Mouse (Mus musculus) Muller cell, postnatal 12 days (primary cell): ENCODE data around the gene Ptpn21.

Source experiments
- DNase-seq: peaks from one replicate; pipeline ENCODE4 v3.0.0-alpha.2; 2015; ENCODE audit errors: inconsistent ontology term

The Ptpn21 gene

DNA sequence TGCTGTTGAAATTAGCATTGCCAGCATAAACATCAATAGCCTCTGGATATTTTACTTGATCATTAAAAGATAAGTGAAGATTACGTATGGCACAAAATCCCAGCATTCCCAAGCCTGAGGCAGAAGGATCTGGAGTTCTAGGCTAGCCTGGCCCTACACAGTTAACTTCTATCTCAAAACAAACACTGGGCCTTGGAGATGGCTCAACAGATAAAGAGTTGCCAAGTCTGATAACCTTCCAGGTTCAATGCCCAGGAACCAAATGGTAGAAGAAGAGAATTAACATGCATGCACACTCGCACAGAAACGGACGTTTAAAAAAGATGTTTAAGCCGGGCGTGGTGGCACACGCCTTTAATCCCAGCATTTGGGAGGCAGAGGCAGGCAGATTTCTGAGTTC, 13.0 kb downstream of the Ptpn21 start:
- DNase-seq = no peak

DNA sequence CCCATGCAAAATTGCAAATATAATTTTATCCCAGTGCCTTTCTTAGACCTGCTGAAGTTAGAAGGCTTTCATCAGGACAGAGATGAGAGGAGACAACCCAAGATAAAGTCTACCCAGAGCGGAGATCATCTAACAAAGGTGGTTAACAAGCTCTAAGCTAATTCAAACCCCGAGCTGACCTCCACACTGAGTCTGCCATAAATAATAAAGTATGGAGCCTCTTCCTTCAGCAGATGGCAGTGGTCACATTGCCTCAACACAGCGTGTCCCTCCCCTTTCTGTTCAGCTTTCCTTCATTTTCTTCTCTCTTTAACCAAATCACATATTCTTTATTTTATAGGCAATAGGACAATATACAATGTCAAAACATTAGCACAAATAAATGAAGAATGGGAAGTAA, 16.2 kb downstream of the Ptpn21 start:
- no peak for DNase-seq

DNA sequence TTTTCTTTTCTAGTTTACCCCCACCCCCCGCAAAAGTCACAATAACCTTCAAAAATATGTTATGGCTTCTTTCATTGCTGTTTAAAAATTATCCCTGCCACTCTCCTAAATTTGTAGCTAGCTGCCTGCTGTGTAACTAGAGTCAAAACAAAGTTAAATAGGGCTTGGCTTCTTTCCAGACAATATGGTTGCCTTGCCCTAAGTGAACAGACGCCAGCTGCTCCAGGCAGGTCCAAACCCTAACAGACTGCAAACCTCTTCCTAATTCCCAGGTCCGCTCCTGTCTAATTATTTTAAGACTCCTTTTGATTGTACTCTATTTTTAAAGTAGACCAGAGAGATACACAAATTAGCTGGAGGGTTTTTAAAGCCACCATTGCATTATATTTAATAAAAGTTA, 16.6 kb downstream of the Ptpn21 start:
- no peak for DNase-seq

DNA sequence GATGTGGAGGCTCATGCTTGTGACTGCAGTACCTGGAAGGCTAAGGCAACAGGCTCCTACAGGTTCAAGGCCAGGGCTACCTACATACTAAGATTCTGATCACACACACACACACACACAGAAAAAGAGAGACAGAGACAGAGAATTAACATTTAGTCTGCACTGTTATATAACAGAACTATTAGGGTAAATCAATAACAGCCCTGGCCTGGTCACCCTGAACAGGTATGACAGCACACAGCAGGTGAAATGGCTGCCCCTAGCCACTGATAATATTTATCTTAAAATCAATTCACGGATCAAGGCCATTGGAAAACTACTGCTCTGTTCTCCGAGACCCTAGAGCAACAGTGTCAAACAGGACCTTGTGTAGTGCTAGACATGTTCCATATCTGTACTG, 21.1 kb downstream of the Ptpn21 start:
- DNase-seq = no peak

DNA sequence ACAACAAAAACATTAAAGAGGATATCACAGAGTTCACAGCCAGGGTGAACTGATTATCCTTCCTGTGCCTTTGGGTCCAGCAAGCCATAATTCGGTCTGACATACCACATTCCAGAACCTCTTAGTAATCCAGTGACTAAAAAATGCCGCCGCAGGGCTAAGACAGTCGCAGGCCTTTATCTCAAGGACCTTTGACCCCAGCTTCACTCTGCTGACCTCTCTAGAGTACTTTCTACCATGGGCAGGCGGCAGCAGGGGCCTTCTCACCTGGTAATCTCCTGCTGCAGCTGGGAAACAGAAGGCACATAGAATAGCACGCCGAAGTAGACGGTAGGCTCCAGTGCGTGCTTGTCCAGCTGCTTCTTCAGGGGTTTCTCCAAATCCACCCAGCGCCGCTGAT, 22.4 kb downstream of the Ptpn21 start:
- DNase-seq = peak; percentile 80

DNA sequence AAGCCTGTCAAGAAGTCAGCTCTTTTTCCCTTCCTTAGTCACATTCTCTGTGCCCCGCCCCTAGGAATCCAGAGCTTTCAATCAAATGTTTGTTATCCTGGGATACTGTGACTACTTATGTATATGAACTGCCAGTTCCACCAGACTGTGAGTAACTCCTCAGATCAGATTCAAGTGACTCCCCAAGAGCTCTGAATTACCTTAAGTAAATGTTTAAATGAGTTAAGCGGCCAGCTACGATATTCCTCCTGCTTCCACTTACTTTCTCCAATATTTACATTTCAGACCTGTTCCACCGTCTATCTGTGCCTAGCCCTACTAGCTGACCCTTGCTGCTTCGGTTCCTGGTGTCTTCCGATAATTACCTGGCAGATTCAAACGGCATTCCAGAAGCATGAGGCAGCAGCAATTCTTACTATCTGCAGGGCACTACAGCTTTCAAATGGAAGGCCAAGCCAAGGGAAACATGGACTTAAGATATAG, 23.5 kb downstream of the Ptpn21 start:
- DNase-seq = peak; percentile 63

DNA sequence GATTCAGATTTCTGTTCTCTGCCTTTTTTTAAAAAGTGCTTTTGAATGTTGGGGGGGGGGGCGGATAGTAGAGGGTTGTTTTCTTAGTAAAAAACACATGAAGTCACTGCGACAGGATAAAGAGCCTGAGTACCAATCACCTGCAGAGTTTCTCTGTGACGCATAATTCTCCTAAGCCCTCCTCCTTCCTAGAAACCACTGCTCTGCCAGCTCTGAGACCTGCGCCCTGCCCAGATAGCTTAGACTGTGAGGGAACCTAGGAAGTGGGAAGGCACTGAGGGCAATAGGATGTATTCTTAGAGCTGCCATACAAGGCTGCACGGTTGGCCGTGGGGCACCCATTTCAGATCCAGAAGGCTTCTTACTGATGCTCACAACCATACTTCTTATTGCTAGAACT, 24.4 kb downstream of the Ptpn21 start:
- no peak for DNase-seq

DNA sequence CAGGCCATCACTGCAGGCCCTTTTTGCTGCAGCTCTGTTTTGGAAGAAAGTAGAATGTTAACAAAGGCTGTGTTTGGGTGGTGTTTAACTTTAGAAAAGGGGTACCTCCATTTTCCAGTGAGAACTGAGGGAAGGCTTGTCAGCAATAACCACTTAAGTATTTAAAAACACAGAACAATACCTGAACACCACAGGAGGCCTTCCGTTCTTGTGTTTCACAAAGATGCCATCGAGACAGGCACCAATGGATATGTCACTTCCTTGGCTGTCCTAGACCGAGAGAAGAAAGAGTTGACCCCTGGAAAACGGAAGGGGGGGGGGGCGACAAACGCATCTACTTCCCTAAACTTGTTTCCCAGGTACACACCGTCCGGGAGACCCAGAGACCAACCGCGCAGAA, 33.2 kb downstream of the Ptpn21 start:
- no peak for DNase-seq

DNA sequence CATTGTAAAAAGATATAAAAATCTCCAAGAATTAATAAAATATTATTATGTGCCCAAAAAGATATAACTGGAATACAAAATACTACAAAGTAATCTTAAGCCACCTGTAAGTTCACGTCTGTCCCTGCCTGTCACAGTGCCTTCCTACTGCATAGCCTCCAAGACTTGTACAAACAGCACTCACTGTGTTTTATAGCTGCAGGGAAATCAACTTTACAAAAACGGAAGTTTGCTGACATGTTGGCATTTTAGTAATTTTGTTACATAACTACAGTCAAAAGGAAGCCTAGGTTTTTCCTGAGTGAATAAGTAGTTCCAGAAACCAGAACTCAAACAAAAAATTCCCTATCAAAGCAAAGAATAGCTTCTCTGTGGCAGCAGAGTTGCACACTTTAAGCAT, 33.7 kb downstream of the Ptpn21 start:
- DNase-seq = no peak

DNA sequence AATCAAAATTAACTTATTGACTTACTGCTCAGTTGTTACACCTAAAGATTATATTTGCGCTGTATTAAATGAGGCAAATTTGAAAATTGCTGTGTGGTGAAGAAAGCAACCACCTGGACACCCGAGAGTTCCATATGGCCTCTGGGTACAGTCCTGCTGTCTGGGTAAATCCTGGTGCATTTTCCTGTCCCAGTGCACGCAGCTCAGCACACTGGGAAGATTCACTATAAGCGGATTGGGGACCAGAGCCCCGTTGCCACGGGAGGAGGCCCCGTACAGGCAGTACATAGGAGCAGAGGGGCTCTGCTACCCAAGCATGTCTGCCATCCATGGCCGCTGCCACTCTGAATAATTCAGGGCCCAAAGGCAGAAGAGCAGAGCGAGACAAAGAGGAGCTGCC, 35.6 kb downstream of the Ptpn21 start:
- no peak for DNase-seq

DNA sequence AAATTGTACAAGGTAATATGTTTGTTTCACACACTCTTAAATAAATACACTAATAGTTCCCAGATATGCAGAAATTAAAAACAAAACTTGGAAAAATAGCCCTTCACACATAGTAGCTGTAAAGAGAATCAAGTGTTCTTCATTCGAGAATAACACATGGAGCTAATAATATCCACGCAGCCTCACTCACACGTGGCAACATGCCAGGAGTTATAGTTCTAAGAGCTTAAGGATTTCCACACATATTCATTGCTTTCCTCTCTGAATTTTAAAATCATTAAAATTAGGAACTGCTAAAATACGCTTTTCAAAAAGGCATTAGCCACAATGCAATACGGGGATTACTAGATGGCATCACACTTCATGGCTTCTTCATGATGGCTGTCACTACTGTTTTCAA, 40.0 kb downstream of the Ptpn21 start:
- DNase-seq = no peak

DNA sequence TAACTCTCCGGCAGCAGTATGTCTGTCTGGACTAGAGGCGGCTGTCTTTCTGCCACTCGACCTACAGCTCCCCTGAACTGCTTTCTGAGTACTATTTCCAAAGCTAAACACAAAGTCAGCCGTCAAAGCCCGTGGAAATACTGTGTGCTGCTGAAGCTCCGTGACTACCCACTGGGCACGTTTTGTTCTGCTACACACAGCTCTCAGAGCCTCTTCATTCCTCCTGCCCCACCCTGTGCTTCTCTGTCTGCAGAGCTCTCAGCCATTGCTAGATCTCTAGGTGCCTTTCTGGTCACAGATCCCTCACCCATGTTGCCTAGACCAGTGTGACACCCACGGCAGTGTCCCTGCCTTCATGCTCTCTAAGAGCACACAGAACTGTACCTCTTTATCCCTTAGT, 47.0 kb downstream of the Ptpn21 start:
- DNase-seq = no peak

DNA sequence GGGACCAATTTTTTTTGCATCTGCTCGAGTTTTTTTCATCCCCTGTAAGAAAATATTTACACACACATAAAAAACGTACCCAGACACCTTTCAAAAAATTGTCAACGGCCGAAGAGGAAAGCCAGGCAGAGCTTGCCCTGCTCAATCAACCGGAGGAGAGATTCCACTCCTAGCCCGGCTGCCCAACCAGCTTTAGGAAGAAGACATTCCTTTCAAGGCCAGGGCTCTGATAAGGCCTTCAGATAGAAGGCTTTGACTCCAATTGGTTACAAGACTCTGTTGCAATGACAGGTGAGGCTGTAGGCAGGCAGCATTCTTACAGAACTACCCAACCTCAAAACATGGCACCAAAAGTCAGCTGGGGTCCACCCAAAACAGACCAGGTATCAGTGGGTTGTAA, 53.6 kb downstream of the Ptpn21 start:
- DNase-seq = no peak

DNA sequence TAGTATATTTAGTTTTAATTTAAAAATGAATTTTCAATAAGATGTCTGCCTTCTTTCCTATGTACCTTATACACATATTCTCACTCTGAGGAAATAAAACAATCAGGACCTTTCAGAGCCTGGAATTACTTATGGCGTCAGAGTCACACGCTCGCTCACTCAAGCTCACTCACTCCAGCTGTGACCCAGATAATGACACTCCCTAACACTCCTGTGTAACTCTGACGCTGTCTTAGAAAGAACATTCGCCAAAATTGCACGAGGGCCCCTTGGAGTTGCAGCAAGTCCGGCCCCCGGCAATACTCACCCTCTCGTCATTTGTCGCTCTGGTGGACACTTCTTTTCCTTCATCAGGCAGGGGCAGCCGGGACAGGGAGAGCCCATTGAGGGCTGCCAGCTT, 54.0 kb downstream of the Ptpn21 start:
- peak; percentile 26 for DNase-seq

DNA sequence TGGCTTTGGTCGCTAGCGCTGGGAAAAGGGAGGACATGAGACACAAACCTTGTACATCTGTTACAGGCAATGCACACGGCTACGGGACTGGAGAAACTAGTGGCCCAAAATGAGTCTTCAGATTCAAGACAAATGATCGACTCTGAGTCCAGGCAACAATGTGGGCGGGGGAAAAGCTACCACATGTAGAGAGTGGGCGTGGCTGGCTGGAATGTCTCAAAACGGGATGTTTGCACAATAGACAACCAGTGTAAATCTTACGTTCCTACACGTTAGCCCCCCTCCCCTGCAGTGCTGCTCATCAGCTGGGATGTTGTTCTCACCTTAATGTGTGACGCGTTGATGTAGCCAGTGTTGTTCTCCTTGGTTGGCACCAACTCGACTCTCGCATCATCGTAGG, 55.0 kb downstream of the Ptpn21 start:
- DNase-seq = no peak

DNA sequence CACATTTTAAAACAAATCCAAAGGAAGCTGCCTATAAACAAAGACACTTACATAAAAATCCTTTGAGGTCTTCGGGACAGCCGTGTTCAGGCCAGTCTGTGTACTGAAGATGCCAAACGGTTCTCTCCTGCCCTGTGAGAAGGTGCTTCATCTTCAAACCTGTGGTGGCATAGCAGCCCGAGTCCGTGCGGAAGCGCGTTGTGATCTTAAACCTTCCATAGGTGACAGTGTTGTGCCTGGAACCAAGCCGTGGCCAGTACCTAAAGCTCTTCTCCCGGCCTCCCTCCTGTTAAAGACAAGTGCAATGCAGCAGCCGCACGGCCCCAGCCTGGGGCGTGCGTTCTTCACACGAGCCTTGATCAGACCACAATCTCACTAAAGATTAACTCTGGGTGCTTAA, 57.3 kb downstream of the Ptpn21 start:
- DNase-seq = no peak

DNA sequence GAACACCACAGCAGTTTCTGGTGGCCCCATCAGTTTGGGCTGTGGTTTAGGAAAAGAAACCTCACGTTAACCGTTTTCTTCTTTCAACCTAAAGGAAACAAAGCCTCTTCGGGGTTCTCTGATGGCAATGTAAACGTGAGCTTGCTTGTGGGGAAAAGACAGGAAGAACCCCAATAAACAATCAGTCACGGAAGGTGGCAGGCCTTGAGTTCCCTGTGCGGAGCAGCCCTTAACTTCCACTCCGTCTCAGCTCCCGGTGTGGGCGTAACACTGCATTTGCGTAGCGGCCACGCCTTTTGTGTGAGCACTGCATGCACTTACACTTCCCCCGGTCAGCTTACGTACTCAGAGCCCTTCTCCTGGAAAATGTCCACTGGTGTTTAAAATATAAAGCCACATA, 59.9 kb downstream of the Ptpn21 start:
- no peak for DNase-seq

DNA sequence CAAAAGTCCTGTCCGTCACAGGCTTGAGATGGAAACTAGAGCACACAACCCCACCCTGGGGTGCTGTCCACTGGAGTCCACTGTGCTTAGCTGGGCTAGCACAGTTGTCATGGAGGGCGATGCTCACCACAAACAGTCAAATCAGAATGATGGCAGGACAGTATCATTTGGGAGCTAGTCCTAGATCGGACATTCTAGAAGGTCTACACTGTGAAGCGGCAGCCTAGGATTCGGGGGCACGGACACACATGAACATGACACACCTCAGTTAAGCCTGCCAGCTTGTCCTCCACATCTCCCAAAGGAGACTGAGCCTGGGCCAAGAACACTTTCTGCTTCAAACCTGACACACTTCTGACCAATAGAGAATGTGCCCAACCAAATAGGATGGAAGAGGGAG, 60.3 kb downstream of the Ptpn21 start:
- no peak for DNase-seq

DNA sequence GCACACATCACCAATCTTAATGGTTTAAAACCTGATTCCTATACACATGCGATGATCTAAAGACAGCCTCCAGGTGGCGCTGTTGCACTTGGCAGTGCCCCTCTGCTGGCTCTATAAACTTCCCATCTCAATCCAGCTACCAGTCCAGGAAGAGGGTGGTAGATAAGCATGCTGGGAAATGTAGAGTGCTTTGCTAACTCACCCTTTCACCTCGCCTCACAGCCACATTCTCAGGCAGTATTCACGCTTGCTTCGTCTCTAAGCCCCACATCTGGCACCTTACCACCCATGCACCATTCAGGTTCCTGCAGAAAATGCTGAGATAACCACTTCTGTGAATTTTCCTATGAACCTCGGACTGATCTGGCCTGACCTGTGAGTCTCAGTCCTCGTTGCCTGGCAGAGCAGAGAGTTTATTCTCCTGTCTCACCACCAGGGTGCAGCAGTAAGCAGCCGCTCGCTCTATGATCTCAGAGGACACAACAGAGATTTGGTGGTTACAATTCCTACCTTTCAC, 62.5 kb downstream of the Ptpn21 start:
- DNase-seq = peak; percentile 74

DNA sequence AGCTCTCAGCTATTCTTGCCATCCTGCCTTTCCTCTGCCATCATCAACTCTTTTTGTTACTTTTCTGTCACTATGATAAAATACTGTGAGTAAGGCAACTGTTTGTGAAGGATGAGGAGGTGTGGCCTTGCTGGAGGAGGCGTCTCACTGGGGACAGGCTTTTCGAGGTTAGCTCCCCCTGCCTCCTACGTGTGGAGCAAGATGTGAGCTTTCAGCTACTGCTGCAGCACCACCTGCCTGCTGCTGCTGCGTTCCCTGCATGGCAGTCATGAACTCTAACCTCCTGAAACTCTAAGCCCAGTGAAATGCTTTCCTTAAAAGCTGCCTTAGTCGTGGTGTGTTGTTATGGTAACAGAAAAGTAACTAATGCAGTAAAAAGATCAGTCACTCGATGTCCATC, 63.3 kb downstream of the Ptpn21 start:
- DNase-seq = no peak

DNA sequence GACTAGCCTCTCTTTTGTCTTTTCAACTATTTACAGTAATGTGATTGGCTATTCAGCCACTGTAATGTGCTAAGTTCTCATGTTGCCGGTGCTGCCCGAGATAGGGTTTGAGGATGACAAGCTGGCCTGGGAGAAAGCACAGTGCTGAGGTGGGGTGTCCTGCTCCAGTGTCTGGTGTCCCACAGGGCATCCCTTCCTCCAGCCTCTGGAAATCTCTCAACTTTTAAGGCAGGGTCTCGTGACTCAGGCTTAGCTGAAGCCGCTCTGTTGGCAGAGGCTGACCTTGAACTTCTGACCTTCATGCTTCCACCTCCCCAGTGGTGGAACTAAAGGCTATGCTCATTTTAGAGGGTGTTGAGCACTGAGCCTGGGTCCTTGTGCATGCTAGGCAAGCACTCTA, 66.8 kb downstream of the Ptpn21 start:
- no peak for DNase-seq

DNA sequence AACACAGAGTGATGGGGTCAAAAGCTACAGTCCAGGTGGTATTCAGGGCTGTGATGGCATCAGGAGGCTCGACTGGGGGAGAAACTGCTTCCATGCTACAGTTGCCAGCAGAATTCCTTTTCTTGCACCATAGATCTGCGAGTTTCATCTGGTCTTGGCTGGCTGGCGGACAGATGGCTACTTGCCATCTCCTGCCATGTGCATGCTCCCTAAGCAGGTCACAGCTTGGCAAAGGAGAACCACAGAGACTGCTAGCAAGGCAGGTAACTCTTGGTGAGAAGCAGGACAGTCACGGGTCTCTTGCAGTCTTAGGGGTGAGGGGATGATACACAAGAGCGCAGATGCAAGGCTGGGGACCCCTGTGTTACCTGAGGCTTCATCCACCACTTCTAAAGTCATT, 67.3 kb downstream of the Ptpn21 start:
- peak; percentile 24 for DNase-seq

DNA sequence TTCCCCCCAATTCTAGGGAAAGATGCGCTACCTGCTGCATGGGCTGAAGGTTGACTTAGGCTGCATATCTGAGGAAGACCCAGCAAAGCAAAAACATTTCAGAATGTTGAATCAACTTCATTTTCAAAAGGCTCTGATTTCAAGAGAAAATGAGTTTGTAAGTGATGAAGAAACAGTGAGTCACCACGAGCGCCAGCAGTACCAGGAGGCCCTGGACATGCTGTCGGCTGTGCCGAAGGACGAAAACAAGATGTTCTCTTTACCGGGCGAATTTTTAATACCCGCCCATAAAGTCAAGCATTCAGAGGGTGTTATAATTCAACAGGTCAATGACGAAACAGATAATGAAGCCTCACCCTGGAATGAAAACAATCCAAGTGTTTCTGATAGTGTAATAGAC, 68.1 kb downstream of the Ptpn21 start:
- DNase-seq = no peak

DNA sequence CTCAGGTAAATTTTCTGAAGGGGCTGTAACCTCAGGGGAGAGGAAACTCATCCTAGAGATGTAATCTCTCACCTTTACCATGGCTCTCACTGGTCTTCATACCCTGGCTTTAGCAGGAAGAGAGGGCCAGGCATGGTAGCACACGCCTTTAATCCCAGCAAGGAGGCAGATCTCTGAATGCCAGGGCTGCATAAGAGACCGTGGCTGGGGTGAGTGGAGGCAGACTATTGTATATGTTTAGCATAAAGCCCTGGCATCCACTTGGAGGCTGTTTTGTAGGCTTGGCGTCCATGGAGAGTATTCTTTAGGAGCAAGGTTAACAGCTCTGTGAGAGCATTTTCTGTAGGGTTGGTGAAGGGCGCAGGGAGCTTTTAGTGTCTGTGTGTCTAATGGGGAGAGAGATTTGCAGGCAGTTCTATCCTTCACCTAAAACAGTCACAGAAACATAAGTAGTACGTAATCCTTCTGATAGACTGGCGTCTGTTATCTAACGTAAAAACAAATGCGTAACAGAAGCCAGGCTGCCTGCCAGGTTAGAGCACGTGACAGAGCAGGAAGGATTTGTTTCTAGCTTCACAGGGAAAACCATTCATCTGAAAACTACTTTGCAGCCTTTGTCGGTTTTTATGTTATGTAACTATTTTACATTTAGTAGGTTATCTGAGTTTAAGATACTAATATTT, 68.9 kb downstream of the Ptpn21 start:
- no peak for DNase-seq
